Mouse (Mus musculus): Measurements from ENCODE around the gene Syn1.

Syn1 gene

DNA sequence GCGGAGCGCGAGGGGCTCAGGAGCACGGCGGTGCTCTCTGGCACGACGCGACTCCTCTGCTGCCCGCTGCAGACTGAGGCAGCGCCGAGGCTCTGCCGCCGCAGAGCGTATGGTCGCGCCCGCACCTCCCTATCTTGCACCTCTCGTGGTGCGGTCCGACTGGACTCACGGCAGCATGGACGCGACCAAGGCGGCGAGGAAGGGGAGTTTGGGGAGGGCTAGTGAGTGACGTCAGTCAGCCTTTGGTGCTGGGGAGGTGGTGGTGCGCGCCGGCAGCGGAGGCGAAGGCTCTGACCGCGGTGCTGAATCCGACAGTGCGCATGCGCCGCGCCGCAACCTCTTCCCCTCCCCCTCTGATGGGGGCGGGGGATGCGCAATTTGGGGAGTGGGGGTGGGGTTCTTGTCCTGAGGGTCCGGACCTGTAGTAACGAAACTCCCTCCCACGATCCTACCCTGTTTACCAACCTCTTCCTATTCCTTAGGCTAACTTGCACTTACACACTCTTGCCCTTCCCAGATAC, at the start of gene Syn1:
Gene Syn1 (minus strand): TSS at position 161 of the 521 bp plus-strand sequence.
- peak; percentile 65 for DNase-seq

DNA sequence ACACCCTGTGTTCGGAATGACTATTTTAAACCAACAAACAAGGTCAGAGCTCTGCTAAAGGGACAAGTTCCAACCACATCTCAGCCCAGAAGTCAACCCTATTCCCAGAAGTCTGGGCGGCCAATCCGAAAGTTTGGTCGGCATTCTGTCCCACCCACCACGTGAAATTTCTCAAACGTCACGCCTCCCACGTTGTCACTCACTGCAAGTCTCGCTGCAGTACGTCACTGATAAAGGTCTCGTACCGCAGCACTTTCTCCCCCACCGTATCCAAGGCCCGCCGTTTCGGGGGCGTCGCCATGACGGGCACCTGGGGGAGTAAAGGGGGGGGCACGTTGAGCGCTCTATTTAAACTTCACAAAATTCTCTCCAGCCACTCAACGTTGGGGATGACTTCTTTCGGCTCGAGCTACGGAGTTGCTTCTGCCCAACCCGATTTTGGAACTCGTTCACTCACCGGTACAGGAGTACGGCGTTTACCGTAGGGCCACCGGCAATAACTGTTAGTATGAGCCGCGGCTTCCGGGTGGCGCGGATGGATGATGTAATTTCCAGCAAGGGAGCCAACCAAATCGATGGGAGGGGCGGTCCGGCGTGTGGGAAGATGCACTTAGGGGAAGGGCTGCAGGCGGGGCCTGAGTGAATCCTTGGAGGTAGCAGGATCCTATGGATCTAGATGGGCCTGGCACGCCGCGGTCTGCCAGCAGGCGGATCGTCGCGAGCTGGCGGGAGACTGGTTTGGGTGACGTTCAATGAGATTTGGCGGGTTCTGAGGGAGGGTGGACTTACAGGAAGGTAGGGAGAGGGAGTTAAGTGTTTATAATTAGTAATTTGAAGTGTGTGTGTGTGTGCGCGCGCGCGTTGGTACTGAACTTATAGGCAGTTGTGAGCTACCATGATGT, 40.9 kb upstream of the Syn1 start, which contains the start of gene Uxt:
Gene Uxt (minus strand): TSS at position 541 of the 902 bp plus-strand sequence.
- peak; percentile 88 for DNase-seq

DNA sequence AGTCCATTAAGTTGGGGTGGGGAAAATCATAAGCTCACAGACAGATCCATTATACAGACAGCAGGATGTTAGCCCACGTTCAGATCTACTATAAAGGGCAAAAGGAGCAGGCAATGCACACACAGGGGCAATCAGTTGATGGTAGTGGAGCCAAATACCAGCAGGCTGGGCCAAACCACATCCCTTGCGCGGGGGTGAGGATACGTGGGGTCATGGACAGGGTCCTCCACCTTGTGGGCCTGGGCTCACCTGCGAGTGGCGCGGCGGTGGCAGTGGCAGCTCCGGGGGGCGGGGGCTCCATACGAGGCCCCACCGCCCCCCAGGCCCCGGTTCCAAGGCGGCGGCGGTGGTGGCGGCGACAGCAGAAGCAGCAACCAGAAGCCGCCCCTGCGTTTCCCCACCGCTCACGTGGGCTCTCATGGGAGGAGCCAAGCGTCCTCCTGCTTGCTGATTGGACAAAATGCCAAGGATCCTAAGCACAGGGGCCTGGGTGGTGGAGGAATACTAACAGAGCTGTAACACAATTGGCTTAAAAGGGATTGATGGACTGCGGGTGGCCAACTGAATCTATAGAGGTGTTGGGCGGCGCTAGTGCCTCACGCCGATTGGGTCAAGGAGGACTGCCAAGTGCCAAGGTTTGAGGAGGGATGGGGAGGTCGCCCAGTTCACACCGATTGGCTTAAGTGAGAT, 29.5 kb upstream of the Syn1 start, which contains the start of gene Elk1:
Gene Elk1 (minus strand): TSS at position 418 of the 690 bp plus-strand sequence.
- peak; percentile 81 for DNase-seq

DNA sequence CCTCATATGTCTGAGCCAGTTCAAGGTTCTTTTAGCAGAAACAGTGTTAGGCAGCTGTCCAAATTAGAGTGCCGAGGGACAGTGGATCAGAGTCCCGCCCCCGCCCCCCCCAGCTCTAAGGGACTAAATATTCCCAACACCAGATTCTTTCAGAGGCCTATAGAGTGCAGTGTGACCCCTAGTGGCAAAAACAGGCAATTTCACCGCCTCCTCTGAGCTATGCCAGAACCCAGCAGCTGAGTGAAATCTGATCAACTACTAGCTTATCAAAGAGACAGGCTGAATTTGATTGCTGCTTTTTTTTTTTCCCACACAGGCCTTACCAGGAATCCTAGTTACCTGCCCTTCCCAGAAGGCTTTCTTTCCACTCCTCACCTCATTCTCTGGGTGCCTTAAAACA, 25.3 kb upstream of the Syn1 start:
- peak; percentile 60 for DNase-seq

DNA sequence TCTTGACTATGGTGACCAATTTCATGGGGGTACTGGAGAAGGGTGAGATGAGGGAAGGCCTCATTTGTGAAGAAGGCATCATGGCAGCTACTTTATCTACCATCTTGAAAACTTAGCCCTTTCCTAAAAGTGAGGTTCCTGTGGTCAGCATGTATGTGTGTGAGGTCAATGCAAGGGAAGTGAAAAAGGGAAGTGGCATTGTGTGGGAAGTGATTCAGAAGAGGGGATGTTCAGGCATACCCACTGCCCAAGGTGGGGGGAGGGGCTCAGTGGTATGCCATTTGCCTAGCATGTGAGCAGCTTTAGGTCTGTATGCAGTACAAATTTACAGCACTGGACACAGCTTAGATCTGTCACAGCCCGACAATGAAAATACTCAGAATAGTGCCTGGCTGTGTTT, 11.2 kb upstream of the Syn1 start:
- no peak for DNase-seq

DNA sequence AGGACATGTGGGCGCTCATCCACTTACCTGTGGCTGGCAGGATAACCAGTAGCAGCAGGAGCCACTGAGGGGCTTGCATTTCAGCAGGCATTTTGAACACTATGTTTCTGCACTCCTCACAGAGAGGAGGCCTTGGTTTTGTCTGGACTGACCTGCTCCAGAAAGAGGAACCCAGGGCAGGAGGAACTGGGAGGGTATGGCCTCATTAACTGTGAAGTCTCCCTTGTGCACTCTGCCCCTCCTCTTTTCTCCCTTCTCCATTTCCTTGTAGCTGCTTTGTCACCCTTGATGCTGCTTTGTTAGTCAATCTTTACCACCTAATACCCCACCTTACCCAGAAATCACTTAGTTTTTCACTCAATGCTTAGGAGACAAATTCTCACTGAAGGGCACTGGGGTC, 10.6 kb upstream of the Syn1 start, which contains the start of gene Cfp:
Gene Cfp (minus strand): TSS at position 192 of the 400 bp plus-strand sequence.
- DNase-seq = no peak

DNA sequence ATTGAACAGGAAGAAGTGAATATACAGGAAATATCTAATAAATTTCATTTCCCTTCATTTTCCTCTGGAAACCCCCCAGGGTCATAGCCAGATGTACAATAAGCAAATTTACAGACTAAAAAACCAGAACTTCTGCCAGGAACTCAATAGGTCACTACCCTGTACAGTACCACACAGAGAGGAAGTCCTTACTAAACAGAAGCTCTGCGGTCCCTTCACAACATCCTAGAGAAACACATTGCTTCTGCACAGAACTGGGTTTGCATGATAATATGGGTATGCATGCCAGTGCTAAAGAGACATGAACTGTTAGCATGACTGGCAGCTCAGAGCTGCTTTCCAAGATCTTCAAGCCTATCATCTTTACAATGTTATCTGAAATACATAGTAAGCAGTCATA, 9.1 kb upstream of the Syn1 start:
- DNase-seq = no peak

DNA sequence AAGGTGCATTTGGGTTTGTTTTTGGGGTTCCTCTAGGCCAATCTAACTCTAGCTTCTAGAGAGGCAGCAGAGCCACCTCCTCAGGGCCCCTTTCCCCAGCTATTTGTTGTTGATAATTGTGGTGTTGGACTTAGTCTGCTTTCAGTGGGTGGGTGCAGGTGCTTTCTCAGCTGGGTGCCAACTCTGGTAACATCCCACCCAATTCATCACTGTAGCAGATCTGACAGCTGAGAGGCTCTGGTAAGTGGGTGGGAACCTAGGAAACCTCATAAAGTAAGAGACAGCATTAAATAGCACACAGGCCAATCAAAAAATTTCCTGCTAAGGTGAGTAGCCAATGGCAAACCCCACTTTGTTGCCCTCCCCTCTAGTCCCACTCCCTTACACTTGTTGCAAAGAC, 4.2 kb upstream of the Syn1 start:
- no peak for DNase-seq

DNA sequence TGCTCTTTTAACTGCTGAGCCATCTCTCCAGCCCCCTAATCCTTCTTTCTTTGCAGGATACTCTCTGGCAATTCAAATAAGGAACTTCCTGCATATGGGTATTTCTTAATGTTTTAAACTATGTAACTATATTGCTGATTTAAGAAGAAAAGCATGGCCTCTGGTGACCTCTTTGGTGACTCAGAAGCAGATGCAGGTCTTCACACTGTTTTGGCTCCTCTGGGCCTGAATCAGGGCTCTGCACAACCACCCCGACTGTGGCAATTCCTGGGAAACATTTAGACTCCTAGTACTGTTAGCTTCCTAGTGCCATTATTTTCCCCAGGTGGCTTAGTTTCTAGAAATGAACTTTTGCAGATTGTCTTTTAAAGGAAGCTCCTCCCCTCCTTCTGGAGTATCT, 2.7 kb upstream of the Syn1 start:
- DNase-seq = no peak

DNA sequence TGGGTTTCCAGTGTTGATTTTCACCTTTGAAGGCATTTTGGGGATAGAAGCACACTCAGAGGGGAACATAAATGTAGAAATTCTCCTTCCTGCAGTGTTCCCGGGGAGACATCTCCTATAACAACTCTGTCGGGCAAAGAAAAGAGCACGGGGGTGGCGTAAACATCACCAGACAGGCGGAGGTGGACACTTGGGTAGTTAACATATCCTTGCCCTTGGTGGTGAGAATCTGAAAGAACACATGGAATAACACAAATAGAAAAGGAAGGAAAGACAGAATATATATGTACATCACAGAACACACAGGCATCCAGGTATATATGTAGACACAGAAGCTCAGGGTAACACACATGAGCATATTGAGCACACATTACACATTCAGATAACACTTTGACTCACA, 562 bp upstream of the Syn1 start:
- no peak for DNase-seq

DNA sequence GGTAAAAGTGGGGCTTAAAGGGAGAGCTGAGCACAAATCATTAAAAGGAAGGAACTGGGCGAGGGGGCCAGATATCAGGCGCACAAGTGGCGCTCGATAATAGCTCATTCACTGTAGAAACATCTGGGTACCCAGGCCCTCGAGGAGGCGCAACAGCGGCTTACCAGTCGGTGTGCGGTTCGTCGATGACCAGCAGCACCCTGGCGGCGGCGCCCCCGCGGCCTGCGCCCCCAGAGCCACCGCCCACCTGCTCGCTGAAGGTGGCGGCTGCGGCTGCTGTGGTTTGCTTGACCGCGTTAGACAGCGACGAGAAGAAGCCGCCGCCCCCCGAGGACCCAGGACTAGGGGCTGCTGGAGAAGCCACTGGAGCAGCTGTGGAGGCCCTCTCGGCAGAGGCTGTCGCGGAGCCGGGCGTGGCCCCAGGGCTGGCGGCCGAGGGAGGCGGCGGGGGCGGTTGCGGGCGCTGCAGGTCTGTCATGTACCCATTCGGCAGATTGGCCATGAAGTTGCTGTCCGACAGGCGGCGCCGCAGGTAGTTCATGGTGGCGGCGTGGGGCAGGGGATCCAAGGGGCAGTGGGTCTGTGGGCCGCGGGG, 458 bp downstream of the Syn1 start:
- DNase-seq = peak; percentile 7

DNA sequence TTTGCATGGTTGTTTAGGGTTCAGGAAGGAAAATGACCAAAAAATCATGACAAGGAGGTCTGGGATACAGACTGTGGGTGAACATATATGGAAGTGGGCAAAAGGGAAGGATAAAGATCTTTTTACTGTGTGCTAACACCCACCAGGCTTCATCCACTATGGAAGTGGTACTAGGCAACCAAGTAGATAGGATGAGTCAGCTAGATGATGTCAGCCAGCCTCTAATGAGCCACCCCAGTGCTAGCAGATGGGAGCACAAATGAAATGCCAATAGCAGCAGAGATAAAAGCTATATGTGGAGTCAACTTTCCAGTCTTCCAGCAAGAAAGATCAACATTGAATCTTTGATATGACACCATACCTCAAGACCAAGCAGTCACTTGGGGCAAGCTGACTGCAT, 5.7 kb downstream of the Syn1 start:
- no peak for DNase-seq

DNA sequence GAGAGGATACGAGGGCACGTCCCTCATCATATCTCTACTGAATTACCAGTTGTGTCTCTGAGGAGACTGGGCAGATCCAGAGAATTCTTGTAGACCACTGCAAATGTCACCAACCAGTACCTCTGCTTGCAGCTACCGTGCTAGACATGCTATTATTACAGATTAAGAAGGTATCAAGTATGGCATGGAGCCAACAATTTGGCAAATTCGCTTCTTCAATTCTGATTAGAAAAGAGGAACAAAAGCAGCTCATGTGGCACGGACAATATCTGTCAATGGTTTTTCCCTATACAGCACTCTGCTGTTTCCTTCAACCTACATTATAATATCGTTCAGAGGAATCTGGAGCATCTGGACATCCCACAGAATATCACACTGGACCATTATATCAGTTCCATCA, 7.1 kb downstream of the Syn1 start:
- DNase-seq = no peak

DNA sequence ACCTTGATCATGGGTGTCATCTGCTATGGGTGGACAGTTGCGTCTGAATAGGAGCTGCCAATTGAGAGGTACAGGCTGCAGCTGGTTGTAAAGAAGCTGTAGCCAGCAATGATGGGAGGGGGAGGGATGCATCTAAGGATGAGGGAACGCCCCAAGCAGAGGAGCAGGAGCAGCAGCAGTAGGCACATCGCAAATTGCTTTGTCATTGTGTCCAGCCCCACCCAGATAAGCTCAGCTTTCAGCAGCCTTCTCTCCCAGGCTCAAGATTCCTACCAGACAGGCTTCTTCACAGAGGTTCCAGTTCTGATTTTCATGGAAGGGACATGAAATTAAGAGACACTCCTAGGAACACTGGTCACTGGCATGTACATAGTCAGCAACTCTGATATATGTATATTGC, 10.7 kb downstream of the Syn1 start:
- no peak for DNase-seq

DNA sequence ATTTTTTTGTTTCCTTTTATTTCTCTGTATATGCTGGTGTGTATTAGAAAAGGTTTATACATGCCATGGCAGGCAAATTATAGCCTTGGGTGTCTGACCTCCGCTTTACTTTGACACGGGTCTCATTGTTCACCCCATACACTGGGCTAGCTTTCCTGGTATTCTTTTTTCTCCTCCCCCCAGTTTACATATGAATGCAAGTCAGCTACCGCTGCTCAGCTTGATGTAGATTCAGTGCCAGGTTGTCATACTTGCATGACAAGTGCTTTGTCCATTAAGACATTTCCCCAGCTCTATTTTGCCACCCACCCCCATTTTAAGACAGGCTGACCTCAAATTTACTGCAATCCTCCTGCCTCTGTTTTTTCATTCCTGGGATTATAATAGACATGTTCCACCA, 45.6 kb downstream of the Syn1 start:
- no peak for DNase-seq

DNA sequence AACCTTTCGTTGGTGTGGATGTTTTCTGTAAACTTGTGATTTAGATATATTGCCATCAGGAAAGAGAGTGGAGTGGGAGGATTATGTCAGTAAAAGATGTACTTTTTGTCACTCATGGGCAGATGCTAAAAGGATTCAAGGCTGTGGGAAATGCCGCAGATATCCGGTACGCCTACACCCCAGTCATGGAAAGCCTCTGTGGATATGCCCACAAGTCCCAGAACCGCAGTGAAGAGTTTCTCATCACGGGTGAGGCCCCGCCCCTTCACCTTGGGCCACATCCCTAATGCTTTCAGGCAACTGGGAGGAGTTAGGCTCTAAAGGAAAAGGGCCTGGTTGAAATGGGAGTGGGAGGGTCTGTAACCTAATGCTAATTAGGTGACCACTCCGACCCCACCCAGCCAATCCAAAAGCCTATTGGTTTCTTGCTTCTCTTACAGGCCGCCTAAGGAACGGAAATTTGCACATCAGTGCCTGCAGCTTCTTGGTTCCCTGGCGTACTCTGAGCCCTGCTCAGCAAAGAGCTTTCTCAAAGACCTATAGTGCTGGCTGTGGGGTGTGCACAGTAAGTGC, 47.8 kb downstream of the Syn1 start:
- DNase-seq = no peak

DNA sequence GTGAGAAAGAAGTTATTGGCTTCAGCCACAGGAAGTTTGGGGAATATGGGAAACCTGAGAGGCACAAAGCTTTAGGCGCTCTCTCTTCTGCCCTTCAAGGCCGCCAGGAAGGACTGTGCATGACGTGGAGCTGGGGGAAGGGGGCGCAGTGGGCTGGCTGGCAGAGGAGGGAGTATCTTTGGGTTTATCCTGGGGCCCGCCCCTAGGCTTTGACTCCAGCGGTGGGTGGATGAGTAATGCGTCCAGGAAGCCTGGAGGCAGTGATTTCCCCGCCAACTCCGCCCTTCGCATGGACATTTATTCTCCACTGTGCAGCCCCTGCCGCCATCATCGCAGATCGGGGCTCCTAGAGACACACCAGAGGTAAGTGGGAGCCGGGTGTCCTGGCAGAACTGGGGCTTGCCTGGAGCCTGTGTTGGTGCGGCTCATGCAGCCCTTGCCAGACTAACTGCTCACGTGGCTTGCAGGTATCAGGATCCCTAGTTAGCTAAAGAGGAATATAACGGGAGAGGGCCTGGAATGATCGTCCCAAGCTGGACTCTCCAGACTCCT, 50.8 kb downstream of the Syn1 start, which contains the start of gene Timp1:
Gene Timp1 (plus strand): TSS at position 205 of the 552 bp plus-strand sequence.
- no peak for DNase-seq

DNA sequence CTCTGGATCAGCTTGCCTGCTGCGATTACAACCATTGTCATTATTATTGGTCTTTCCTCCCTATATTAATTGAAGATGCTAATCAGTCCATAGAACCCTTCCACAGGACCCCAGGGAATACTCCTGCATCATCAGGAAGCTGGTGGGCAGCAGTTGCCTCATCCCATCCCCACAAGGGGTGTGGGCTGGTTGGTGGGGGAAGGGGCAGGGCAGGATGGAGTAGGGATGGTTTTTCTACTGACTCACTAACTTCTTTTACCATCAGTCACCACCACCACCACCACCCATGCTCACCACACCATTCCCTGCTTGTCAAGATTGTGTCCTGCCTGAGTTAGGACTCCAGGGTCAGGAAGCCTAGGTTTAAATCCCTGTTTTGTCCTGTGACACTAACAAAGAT, 51.6 kb downstream of the Syn1 start:
- no peak for DNase-seq

DNA sequence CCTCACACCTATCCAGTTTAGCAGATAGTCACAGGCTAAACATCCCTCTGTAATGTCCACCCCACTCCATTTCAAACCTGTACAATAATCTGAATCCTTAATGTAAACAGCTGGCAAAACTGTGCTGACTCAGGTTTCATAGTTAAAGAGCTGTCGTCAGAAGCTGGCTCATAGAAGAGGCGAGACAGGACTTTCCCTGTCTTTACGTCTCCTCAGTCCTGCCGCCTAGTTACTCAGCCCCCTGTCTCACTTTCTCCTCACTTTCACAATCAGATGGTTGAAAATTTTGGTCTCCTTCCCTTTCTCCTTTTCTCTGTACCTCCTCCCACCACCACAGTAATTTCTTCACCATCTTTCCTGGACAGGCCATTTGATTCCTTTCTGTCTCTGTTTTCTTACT, 52.7 kb downstream of the Syn1 start:
- DNase-seq = no peak

DNA sequence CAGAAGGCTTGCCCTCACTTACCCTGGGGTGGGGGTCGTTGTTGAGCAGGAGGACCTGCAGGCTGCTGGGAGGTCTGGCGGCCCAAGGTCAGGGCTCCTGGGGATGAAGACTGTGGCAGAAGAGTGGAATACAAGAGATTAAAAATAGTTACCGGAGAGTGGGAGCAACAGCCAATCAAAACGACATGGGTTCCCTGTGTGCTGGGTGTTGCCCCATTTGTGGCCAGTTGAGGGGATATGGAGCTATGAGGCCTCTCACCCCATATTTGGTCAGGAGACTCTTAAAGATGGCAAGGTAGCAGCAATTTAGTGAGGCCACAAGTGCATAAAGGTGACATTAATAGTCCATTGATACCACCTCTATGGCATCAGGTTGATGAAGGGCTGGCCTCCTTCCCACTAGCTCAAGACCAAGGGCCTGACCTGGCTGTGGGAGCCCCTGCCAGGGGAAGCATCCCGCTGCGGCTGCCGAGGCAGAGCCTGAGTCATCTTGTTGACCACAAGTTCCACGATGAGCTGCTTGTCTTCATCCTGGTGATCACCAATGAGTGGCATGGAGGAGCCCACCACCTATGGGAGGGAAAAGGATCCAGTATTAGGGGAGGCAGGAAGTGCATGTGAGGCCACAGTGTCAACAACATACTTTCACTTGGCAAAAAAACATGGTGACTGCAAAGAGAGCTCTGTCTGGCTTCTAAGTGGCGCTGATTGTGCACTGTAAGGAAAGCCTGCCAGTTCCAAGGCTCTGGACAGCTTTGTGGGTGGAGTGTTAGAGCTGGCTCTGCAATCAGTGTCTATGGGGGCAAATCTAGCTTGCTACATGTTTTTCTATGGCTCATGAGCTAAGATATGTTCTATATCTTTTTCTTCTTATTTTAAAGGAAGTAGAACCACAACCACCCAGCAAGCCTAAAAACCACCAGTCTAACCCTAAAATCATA, 57.4 kb downstream of the Syn1 start:
- DNase-seq = no peak
